Mouse (Mus musculus) E14TG2a.4 (cell line): ENCODE results near the gene Fgfbp3.

ENCODE experiments used
- H3K27me3 ChIP-seq: 2 replicates; pipeline ENCODE4 v1.6.1; 2014; ENCODE audit warnings: low read length, control low read depth; ENCODE audit not compliant: insufficient read depth
- H3K36me3 ChIP-seq: 2 replicates; pipeline ENCODE4 v1.6.1; 2014; ENCODE audit warnings: low read length, control low read depth; ENCODE audit not compliant: insufficient read depth
- H3K4me1 ChIP-seq: replicated peaks from 2 replicates; pipeline ENCODE4 v1.6.1; 2014; ENCODE audit warnings: low read depth, low read length, control low read depth
- H3K4me3 ChIP-seq: replicated peaks from 2 replicates; pipeline ENCODE4 v1.5.1; 2014; ENCODE audit warnings: mild to moderate bottlenecking, low read length
- H3K9me3 ChIP-seq: 2 replicates; pipeline ENCODE4 v1.6.1; 2014; ENCODE audit warnings: low read length, control low read depth
- CTCF ChIP-seq: conservative IDR thresholded peaks from 2 replicates; pipeline ENCODE4 v1.5.1; 2014; ENCODE audit warnings: low read length
- NANOG ChIP-seq: IDR thresholded peaks from 2 replicates; pipeline ENCODE4 v1.6.1; 2014; ENCODE audit warnings: borderline replicate concordance, low read length, mixed read lengths
- POU5F1 ChIP-seq: IDR thresholded peaks from 2 replicates; pipeline ENCODE4 v1.6.1; 2014; ENCODE audit warnings: low read length, borderline replicate concordance

Fgfbp3 gene

DNA sequence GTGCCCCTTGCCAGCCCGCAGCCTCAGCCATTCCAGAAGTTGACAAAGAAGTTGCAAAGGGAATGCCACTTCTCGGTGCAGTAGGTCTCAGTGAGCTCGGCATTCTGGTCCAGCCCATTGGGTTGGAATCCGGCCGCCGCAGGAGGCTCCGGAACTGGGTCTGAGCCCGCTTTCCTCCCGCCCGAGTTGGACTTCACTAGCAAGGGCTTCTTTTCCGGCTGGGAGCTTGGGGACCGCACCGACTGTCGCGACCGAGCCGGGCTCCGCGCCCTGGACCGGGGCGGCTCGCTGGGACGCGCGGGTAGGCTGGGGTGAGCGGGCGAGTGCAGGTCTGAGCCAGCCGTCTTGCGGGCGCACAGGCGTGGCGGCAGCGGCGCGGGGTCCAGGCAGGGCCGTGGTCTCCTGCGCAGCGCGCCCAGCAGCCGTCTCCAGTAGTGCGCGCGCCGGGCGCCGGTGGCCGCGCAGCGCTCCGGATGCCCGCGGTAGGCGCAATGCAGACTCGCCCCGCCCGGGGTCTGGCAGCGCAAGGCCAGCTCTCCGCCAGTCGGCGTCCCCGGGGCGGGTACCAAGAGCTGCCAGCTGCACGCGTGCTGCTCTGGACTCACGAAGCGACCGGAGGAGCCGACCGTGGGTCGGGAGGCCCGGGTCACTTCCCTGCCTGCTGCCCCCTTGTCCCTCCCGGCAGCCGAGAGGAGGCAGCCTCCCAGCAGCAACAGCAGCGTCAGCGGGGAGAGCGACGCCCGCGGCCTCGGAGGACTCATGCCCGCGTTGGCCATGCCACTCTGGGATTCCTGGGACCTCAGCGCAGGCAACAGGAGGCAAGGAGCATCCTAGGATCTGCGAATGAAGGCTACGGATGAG lies 744 bp downstream of the Fgfbp3 start:
- H3K36me3 ChIP-seq, result no peaks in the 10 kb centered on the region
- peak overlapping the region; percentile 94 for H3K4me3 ChIP-seq
- H3K4me1 ChIP-seq, result peaks cover 14% of the 10 kb centered on the region
- H3K27me3 ChIP-seq, result peaks cover 35% of the 10 kb centered on the region
- no peaks in the 10 kb centered on the region for H3K9me3 ChIP-seq
- TF ChIP-seq NANOG, result no peak

DNA sequence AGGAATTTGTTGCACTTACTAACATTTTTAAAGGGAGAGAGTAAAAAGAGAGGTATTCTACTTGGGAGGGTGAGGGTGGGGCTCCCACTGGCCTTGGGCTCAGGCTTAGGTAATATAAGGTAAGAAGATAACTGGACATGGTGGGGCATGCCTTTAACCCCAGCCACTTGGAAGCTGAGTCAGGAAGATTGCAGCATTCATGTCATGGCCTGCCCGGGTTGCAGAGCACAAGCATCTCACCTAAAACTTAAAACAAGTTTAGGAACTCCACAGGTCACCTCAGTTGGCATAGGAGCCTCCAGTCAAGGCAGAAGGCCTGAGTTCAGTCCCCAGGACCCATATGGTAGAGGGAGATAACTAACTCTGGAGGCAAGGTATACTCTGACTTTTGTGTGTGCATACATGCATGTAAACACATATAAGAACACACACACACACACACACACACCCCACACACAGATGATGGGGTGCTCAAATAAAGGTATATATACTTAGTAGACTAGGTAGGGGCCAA lies 2.5 kb downstream of the Fgfbp3 start:
- no peak for TF ChIP-seq CTCF
- no peak for TF ChIP-seq NANOG
- TF ChIP-seq POU5F1, result no peak
- H3K4me1 ChIP-seq, result peaks cover 14% of the 10 kb centered on the region
- no peak overlapping the region for H3K4me3 ChIP-seq
- no peaks in the 10 kb centered on the region for H3K36me3 ChIP-seq
- H3K9me3 ChIP-seq, result no peaks in the 10 kb centered on the region
- peaks cover 45% of the 10 kb centered on the region for H3K27me3 ChIP-seq

DNA sequence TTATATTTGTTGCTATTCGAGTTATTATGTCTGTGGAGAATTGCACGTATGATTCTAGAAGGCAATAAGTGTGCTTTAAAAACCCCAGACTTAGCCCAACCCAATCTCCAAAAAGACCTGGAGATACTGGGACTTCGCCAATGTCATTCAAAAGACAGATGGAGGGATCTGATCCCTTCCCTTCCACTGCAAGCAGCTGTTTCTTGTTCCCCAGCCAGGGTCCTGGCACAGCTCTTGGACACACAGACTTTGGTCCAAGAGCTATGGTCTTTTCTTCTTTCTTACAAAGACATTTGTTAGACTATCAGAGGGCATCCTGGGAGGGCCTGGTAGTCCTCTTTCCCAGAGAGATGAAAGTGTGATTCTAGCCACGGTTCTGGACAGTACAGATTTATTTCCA lies 3.2 kb downstream of the Fgfbp3 start:
- H3K4me3 ChIP-seq, result no peak overlapping the region
- no peak for TF ChIP-seq NANOG
- TF ChIP-seq POU5F1, result no peak
- TF ChIP-seq CTCF, result no peak
- no peaks in the 10 kb centered on the region for H3K9me3 ChIP-seq
- peaks cover 19% of the 10 kb centered on the region for H3K4me1 ChIP-seq
- H3K36me3 ChIP-seq, result no peaks in the 10 kb centered on the region
- H3K27me3 ChIP-seq, result peaks cover 47% of the 10 kb centered on the region

DNA sequence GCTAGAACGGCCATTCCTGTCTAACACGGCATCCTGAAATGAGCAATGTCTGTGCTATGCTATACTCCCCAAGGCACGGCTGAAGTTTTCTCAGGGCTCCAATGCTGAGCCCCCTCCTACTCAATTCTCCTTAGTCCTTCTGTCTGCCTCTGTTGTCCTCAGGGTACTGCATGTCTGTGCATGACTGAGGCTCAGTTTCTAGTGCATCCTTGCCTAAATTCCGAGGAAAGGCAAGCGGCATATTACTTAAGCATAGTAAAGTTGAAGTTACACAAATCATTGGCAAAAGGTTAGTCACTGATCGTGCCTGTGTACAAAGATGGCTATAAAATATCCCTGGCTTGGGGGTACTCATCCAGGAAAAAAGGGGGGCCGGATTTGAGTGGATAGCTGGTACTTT lies 6.4 kb downstream of the Fgfbp3 start:
- Histone ChIP-seq H3K27me3 (peaks cover 33% of the 10 kb centered on the region), H3K36me3 (no peaks in the 10 kb centered on the region), H3K4me3 (no peak overlapping the region), H3K9me3 (no peaks in the 10 kb centered on the region), H3K4me1 (peaks cover 20% of the 10 kb centered on the region)
- TF ChIP-seq POU5F1, result no peak
- TF ChIP-seq CTCF, result no peak

DNA sequence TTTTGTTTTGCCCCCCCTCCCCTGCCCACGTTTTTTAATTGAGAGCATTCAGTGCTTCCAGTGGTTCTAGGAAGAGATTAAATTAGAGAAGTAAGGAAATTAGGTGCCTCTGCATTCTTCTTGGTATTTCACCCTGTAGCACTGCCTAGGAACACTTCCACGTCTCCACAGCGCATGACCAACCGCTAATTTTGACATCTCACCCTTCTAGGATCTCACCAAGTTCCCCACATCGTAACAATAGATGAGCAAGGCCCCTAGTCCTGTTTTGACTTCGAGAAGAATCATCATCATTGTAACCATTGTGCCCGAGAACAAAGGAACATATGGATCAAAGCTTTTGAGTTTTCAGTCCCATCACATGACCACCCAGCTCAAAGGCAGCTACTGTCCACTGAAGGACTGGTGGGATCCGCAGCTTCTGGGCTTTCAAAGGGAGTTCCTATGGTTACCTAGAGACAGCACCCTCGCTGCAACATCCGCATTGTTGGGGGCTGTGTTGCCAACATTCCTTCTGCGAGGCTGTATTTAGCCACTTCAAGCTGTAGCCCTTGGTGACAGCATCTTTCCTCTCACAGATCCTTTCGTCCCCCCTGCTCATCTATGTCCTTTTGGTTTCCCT lies 8.9 kb downstream of the Fgfbp3 start:
- Histone ChIP-seq H3K4me3 (no peak overlapping the region), H3K36me3 (no peaks in the 10 kb centered on the region), H3K27me3 (peaks cover 16% of the 10 kb centered on the region), H3K4me1 (peaks cover 30% of the 10 kb centered on the region), H3K9me3 (no peaks in the 10 kb centered on the region)
- TF ChIP-seq CTCF, result no peak
- no peak for TF ChIP-seq POU5F1
- TF ChIP-seq NANOG, result no peak

DNA sequence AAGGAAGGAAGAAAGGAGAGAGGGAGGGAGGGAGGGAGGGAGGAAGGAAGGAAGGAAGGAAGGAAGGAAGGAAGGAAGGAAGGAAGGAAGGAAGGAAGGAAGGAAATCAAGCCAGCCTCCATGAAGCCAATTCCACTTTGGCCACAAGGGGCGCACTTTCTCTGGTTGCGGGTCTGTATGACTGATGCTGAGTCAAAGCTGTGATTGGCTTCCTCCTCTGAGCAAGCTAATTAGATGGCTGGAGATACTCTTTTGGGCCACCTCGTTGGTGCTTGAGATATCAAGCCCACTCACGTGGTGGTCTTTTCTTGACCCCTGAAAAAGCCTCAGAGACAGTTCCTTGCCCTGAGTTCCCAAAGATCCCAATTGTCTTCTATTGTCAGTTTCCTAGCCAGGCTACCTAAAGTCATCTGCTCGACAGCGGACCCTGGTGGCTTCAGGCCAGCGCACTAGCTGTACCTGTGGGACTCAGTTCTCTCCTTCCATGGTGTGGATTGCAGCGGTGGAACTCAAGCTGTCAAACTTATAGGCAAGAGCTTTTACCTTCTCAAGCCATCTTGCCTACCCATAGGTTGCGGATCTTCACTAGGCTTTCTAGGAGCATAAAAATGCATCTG lies 9.6 kb downstream of the Fgfbp3 start:
- peaks cover 35% of the 10 kb centered on the region for H3K4me1 ChIP-seq
- peak; percentile 57 for TF ChIP-seq CTCF
- TF ChIP-seq NANOG, result no peak
- TF ChIP-seq POU5F1, result no peak
- H3K36me3 ChIP-seq, result no peaks in the 10 kb centered on the region
- no peaks in the 10 kb centered on the region for H3K9me3 ChIP-seq
- peak overlapping the region; percentile 45 for H3K4me3 ChIP-seq
- peaks cover 12% of the 10 kb centered on the region for H3K27me3 ChIP-seq

DNA sequence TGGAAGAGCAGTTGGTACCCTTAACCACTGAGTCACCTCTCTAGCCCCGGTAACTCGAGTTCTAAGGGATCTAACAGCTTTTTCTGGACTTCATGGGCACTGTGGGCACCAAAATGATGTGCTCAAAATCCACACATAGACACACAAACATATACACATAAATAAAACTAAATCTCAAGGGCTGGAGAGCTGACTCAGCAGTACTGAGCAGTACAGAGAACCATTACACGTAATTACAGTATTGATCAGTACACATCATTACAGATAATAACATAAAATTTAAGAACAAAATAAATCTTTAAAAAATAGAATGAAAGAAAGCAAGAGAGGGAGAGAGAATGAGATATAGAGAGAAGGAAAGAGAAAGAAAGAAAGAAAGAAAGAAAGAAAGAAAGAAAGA lies 10.3 kb downstream of the Fgfbp3 start:
- Histone ChIP-seq H3K4me1 (peaks cover 35% of the 10 kb centered on the region), H3K4me3 (no peak overlapping the region)

DNA sequence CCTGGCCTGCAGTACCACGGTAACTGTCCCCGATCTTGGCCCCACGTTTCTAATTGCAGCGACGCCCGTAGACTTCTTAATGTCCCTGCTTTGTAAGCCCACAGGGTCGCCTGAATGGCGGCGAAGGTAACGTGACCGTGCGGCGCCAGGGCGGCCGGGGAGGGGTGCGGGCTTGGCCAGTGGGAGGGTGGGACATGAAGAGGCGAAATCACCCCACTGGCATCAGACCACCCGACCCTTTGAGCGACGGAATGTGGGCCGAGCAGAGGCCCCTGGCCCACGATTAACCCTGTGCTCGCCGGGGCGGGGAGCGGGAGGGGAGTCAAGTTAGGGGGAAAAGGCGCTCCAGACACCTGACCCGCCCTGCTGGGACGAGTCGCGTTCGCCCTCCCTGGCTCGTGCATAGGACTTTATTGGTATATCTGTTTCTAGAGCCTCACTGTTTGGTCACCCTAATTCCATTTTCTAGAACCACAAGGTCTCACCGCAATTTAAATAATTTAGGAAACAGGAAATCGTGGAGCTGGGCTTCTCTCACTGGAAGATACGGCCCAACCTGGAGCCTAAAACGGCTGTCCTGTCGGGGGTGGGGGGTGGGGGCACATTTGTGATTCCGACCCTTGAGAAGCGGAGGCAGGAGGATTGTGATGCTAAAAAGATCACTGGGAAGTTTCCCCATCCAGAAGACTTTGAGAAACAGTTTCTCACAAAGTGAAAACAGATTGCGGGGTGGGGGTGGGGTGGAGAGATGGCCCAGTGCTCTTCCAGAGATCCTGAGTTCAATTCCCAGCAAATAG lies 15.0 kb downstream of the Fgfbp3 start:
- peak; percentile 37; the same call in 1 of the 2 replicates for TF ChIP-seq POU5F1
- TF ChIP-seq CTCF, result no peak
- no peaks in the 10 kb centered on the region for H3K36me3 ChIP-seq
- H3K4me3 ChIP-seq, result peak overlapping the region; percentile 77
- no peaks in the 10 kb centered on the region for H3K9me3 ChIP-seq
- peaks cover 29% of the 10 kb centered on the region for H3K4me1 ChIP-seq
- H3K27me3 ChIP-seq, result no peaks in the 10 kb centered on the region

More for the DNA sequence above, 10.3 kb downstream of the Fgfbp3 start:
- Histone ChIP-seq H3K9me3 (no peaks in the 10 kb centered on the region), H3K27me3 (peaks cover 12% of the 10 kb centered on the region), H3K36me3 (no peaks in the 10 kb centered on the region)
- TF ChIP-seq CTCF (no peak), NANOG (no peak), POU5F1 (no peak)
